Mouse (Mus musculus) thymus, postnatal 10 days (tissue): ENCODE measurements around the gene Reps2.
A peak's percentile ranks its signal among the peaks of the same experiment; 100 is the strongest.

Source experiments
- DNase-seq, 2 experiments: peaks; one replicate each; pipeline ENCODE4 v3.0.0; 2021; ENCODE audit warnings: low spot score in 2 of 2

Reps2 gene

DNA sequence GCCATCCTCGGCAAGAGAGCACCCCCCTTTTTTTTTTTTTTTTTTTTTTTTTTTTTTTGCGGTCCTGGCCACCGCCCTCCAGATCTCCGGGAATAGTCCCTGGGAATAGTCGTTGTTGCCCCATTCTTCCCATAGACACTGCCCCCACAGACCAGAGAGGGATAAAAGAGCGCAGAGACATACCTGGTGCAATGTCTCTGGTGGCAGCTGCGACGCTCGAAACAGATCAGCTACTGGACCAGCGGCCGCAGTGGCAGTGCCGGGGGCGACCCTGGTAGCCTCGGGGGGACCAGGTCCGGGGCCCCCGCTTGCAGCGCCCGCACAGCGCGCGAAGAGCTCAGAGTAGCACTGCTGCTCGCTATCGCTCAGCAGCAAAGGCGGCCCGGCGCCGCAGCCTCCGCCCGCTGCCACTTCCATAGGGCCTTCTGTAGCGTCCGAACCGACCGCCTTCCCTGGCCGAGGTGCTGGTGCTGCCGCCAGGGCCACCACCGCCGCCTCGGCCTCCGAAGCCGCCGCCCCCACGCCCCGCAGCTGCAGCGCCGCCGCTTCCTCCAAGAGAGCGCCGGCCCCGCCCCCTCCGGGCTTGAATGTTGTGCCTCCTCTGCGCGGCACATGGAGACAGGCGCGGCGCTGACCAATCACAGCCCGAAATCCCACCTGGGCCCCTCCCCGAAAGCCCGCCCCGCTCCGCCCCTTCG lies at the start of gene Reps2:
TSS of gene Reps2 (minus strand) at position 559 of the 698 bp plus-strand sequence.
- peak; percentile 9 to 45 for DNase-seq

DNA sequence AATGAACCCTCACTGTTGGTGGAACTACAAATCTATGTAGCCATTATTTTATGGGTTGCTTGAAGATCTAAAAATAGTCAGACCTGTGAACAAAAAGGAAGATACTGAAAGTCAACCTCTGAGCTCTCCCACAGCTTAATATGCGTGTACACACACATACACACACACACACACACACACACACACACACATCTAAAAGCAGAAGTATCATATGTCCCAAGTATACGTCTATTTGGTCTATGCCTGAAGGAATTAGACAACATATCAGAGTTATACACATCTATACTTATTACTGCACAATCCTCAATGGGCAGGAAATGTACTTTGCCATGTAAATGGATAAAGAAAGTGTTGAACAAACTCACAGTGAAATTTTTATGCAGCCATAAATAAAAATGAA lies 47.8 kb upstream of the Reps2 start:
- DNase-seq, result no peak

- no peak for DNase-seq
These were observed 41.9 kb upstream of the Reps2 start for GRCm38 (mm10) chrX:162685394-162685793.

- no peak for DNase-seq
These were observed 36.1 kb upstream of the Reps2 start for GRCm38 (mm10) chrX:162679506-162679905.

- DNase-seq, result no peak
These were observed 35.4 kb upstream of the Reps2 start for GRCm38 (mm10) chrX:162678820-162679219.

DNA sequence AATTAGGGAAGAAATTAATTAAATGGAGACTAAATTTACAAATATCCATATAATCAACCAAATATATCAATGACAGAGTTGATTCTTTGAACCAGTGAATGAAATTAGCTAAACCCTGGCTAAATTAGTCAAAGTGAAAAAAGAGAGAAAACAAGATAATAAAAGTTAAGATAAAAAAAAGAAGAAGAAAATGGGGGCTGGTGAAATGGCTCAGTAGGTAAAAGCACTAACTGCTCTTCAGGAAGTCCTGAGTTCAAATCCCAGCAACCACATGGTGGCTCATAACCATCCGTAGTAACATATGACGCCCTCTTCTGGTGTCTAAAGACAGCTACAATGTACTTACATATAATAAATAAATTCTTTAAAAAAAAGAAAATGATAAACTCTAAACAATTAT lies 22.7 kb upstream of the Reps2 start:
- DNase-seq, result no peak

DNA sequence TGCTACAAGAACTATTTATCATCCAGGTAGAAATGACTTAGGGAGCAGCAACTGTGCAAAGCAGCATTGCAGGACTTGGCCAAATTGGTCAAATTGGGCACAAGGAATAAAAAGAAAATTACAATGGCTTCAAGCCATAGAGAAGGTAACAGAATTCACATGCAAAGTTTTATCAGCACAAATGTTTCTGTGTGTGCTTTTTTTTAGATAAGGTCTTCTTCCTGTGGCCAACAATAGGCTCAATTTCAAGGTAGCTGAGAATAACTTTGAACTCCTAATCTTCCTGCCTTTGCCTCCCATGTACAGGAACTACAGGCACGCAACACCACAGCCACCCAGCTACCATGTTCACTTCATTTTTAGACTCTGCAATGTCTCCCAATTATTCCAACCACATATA lies 16.7 kb upstream of the Reps2 start:
- no peak for DNase-seq

- no peak for DNase-seq
These were observed 10.1 kb upstream of the Reps2 start for GRCm38 (mm10) chrX:162653518-162653917.

- no peak for DNase-seq
These were observed 9.0 kb upstream of the Reps2 start for GRCm38 (mm10) chrX:162652445-162652844.

DNA sequence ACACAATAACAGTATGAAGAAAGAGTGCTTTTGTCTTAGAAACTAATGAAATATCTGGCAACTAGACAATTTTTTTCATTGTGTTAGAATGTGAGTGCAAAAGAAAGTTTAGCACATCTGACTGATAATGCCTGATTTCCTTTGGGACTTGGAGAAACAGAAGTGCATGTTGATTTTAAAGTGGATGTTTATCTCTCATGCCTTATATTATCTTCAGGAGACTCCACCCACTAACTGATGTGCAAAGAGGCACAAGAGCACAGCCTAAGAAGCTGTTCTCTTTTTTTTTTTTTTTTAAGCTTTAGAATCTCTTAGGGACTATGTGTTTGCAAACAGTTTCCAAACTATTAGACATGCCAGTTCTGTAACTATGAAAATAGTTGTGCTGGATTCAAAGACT lies 7.7 kb upstream of the Reps2 start:
- DNase-seq, result no peak

- no peak for DNase-seq
These were observed 292 bp upstream of the Reps2 start for GRCm38 (mm10) chrX:162643789-162644092.

DNA sequence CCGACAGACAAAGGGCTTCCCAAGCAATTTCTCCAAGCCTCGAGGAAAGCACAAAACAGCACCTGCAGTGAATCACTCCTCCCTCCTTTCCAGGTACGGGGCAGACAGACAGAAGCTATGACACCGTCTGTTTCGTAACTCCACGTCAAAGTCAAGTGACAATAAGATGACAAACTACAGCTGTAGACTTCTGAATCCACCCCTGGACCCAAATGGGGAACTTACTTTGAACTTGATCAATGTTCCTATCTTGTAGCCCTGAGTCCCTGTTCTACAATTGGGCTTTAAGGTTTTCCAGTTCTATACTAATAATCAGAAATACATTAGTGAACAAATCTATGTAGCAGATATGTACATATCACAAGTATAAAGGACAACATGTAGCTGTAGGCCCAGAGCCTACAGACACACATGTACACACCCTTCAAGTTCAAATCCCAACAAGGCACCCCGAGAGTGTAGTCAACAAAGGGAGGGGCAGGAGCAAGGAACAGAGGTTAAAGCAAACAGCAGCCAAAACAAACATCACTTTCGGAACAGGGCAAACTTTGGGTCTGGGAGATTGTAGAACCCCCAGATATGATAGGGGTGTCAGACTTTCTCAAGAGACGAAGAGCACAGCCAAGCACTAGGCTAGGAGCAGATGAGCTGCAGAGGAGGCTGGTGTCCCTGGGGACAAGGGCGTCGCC lies 903 bp downstream of the Reps2 start:
- no peak for DNase-seq

DNA sequence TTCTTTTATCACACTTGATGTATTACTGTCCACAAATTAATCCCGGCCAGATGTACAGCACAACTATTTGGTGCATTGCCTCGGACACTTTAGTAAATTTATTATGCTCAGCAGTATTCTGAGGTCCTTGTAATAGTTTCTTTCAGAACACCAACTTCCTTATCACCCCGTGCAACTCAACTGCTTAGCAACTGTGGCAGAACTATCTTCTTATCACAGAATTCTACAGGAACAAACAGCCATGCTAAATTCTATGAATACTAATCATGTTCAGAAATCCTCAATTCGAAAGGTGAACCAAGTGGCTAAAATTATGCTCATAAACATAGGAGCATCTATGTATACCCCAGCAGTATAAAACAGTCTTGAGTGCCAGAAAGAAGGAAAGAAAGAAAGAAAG lies 1.7 kb downstream of the Reps2 start:
- DNase-seq, result no peak

GRCm38 (mm10) chrX:162635159-162635558 lies 8.3 kb downstream of the Reps2 start:
- DNase-seq, result no peak

GRCm38 (mm10) chrX:162622091-162622437 lies 21.4 kb downstream of the Reps2 start:
- DNase-seq, result no peak

GRCm38 (mm10) chrX:162621194-162622090 lies 22.0 kb downstream of the Reps2 start:
- DNase-seq, result no peak

DNA sequence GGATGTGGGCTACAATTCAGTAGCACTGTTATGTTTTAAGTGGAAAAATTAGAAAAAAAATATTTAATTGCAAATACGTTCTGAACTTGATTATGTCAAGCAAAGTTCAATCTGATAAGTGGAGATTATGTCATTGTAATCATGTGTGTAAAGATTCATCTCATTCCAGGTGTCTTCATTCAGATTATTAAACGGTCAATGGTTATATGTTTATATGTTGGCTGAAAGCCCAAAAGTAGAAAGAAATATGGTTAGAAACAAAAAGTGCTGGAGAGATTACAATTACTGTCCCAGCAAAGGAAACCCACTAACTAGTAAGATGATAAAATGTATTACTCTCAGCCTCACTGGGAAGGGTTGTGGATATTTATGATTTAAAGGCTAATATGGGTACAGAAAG lies 23.7 kb downstream of the Reps2 start:
- DNase-seq, result no peak

DNA sequence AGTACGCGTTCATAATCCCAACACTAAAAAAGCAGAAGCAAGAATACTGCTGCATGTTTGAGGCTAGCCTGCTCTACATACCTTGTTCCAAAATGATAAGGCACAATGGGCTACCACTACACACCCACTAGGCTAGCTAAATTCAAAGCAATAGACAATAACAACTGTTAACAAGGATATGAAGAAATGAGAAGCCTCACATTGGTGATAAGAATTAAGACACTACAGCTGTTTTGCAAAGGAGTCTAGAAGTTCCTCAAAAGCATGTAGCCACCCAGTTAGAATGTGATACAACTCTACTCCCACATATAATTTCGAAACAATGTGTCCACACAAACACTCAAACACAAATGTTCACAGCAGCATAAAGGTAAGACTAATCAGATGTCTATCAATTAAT lies 24.9 kb downstream of the Reps2 start:
- no peak for DNase-seq

- no peak for DNase-seq
These were observed 37.3 kb downstream of the Reps2 start for GRCm38 (mm10) chrX:162606113-162606512.

GRCm38 (mm10) chrX:162599666-162600065 lies 43.8 kb downstream of the Reps2 start:
- no peak for DNase-seq

- no peak for DNase-seq
These were observed 52.2 kb downstream of the Reps2 start for GRCm38 (mm10) chrX:162591005-162591801.
